Mouse (Mus musculus): Measurements from ENCODE around the gene Pank3. TPM values are rescaled to one million over a fixed set of nuclear protein-coding genes. Genes with fewer than 3 reads are reported as not detected.

Pank3 gene
- polyA plus RNA-seq (2012; rRNA removed) = 4.2 and 5.0 TPM in 2 replicates

GRCm38 (mm10) chr11:35769188-35769745 lies at the start of gene Pank3:
TSS of gene Pank3 (plus strand) at chr11:35769484.

DNA sequence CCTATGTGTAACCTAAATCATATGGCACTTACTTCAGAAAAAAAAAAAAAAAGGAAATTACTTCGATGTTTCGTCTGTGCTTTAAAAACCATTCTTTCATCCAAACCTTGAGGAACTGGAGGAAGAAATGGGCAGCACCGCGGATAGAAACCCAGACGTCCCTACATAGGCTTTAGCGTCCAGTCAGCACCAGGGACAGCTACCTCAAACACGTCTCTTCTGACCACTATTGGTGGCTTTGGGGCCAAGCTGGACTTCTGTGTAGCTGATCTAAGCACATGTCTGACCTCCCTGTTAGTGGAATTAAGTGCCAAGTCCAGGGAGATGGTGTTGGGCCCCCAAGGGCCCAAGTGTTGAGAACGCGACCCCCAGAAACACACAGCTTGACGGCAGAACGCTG lies 29.6 kb downstream of the Pank3 start, which contains the start of gene Fbll1:
TSS of gene Fbll1 (minus strand) at position 11 of the 400 bp plus-strand sequence.

GRCm38 (mm10) chr11:35834022-35834760 lies 64.9 kb downstream of the Pank3 start, which contains the start of gene Rars:
TSS of gene Rars (minus strand) at chr11:35834506.

Other genes with a start within 250 kb of the Pank3 start
- not detected in 2 replicates for gene Fbll1, start 29.4 kb downstream of the Pank3 start, polyA plus RNA-seq (2012; rRNA removed)
- 37.4 and 41.2 TPM in 2 replicates for gene Rars, start 65.0 kb downstream of the Pank3 start, polyA plus RNA-seq (2012; rRNA removed)
- 2.8 and 3.1 TPM in 2 replicates for gene Wwc1, start 211.0 kb downstream of the Pank3 start, polyA plus RNA-seq (2012; rRNA removed)

Measured in liver, embryonic 14 days (tissue).